Mouse (Mus musculus) heart, embryonic 12.5 days (tissue): ENCODE data around the gene Arhgap44. TPM values are rescaled to one million over a fixed set of nuclear protein-coding genes. Genes with fewer than 3 reads are reported as not detected.
A peak's percentile ranks its signal among the peaks of the same experiment; 100 is the strongest.

Source experiments
- ATAC-seq: fragments of 200-750 bp; cut with Nextera tagmentation; 2 replicates; pipeline ENCODE4 v1.8.0; 2017; ENCODE audit warnings: moderate TSS enrichment, moderate library complexity; ENCODE audit not compliant: insufficient number of reproducible peaks, low FRiP score
- H3K27ac ChIP-seq: fragments of 300-500 bp; sonication (generic); 2 replicates; pipeline ENCODE4 v1.5.1; 2016; ENCODE audit warnings: mild to moderate bottlenecking, moderate library complexity; ENCODE audit not compliant: poor library complexity, severe bottlenecking
- H3K27me3 ChIP-seq: fragments of 300-500 bp; sonication (generic); replicated peaks from 2 replicates; pipeline ENCODE4 v1.6.1; 2016; ENCODE audit warnings: mild to moderate bottlenecking, moderate library complexity
- H3K36me3 ChIP-seq: fragments of 300-500 bp; sonication (generic); 2 replicates; pipeline ENCODE4 v1.6.1; 2016; ENCODE audit warnings: mild to moderate bottlenecking, moderate library complexity
- H3K4me1 ChIP-seq: fragments of 300-500 bp; sonication (generic); replicated peaks from 2 replicates; pipeline ENCODE4 v1.6.1; 2016; ENCODE audit warnings: mild to moderate bottlenecking
- H3K4me2 ChIP-seq: fragments of 300-500 bp; sonication (generic); 2 replicates; pipeline ENCODE4 v1.6.1; 2016; ENCODE audit warnings: mild to moderate bottlenecking, moderate library complexity
- H3K4me3 ChIP-seq: fragments of 300-500 bp; sonication (generic); 2 replicates; pipeline ENCODE4 v1.5.1; 2016; ENCODE audit warnings: mild to moderate bottlenecking
- H3K9ac ChIP-seq: fragments of 300-500 bp; sonication (generic); 2 replicates; pipeline ENCODE4 v1.6.1; 2016; ENCODE audit warnings: mild to moderate bottlenecking, moderate library complexity
- H3K9me3 ChIP-seq: fragments of 300-500 bp; sonication (generic); replicated peaks from 2 replicates; pipeline ENCODE4 v1.6.1; 2016; ENCODE audit warnings: mild to moderate bottlenecking, moderate library complexity
- WGBS: fragments of 180-500 bp; shearing (Covaris S2); methylation state at CpG from one replicate; pipeline ENCODE4 v1.1.7; 2016; 5-methylcytosine and 5-hydroxymethylcytosine counted together
- polyA plus RNA-seq: library from polyadenylated mRNA; unstranded; fragments of >200 nt; fragmentation: Nextera tagmentation; extraction: Ambion mirVana; gene quantifications from 2 replicates; pipeline ENCODE4 v1.2.1, GENCODE M21; 2016

The Arhgap44 gene
- polyA plus RNA-seq, 1 experiment from 2014 or later = 13.3 TPM

- no peak overlapping the region for H3K9ac ChIP-seq
- H3K27ac ChIP-seq = peak overlapping the region; percentile 34; the same call in 1 of the 2 replicates
- 53% methylated on average over 5 of the region's 5 CpGs for WGBS
- no peak overlapping the region for H3K4me3 ChIP-seq
- H3K9me3 ChIP-seq = no peaks in the 10 kb centered on the region
- no peaks in the 10 kb centered on the region for H3K36me3 ChIP-seq
- no peak overlapping the region for H3K4me2 ChIP-seq
- ATAC-seq = peak; percentile 79
- peaks cover 47% of the 10 kb centered on the region for H3K4me1 ChIP-seq
- no peaks in the 10 kb centered on the region for H3K27me3 ChIP-seq
Measured at GRCm38 (mm10) chr11:65107734-65108171, 55.0 kb downstream of the Arhgap44 start.

GRCm38 (mm10) chr11:65107151-65107550, 55.6 kb downstream of the Arhgap44 start:
- Histone ChIP-seq H3K36me3 (no peaks in the 10 kb centered on the region), H3K4me2 (no peak overlapping the region), H3K4me1 (peaks cover 45% of the 10 kb centered on the region), H3K27me3 (no peaks in the 10 kb centered on the region), H3K4me3 (no peak overlapping the region), H3K9me3 (no peaks in the 10 kb centered on the region), H3K27ac (no peak overlapping the region; the same call in 1 of the 2 replicates), H3K9ac (no peak overlapping the region)
- WGBS = 77% methylated on average over 4 of the region's 4 CpGs
- ATAC-seq = no peak

- H3K4me2 ChIP-seq = no peak overlapping the region
- H3K36me3 ChIP-seq = no peaks in the 10 kb centered on the region
- H3K4me1 ChIP-seq = peaks cover 36% of the 10 kb centered on the region
- H3K4me3 ChIP-seq = no peak overlapping the region
- H3K9me3 ChIP-seq = no peaks in the 10 kb centered on the region
- no peak overlapping the region for H3K27ac ChIP-seq
- ATAC-seq = no peak
- WGBS = 80% methylated on average over 3 of the region's 3 CpGs
- no peak overlapping the region for H3K9ac ChIP-seq
- no peaks in the 10 kb centered on the region for H3K27me3 ChIP-seq
Measured at GRCm38 (mm10) chr11:65104076-65104475, 58.7 kb downstream of the Arhgap44 start.

- Histone ChIP-seq H3K27ac (no peak overlapping the region), H3K4me2 (no peak overlapping the region), H3K9me3 (no peaks in the 10 kb centered on the region), H3K27me3 (no peaks in the 10 kb centered on the region), H3K4me1 (peaks cover 22% of the 10 kb centered on the region), H3K4me3 (no peak overlapping the region), H3K36me3 (no peaks in the 10 kb centered on the region), H3K9ac (no peak overlapping the region)
- ATAC-seq = no peak
- 48% methylated on average over 11 of the region's 11 CpGs for WGBS
Measured at GRCm38 (mm10) chr11:65101206-65101605, 61.6 kb downstream of the Arhgap44 start.

GRCm38 (mm10) chr11:65100031-65100430, 62.7 kb downstream of the Arhgap44 start:
- peaks cover 22% of the 10 kb centered on the region for H3K4me1 ChIP-seq
- no peak overlapping the region for H3K4me3 ChIP-seq
- no peak overlapping the region for H3K4me2 ChIP-seq
- no peak for ATAC-seq
- 84% methylated on average over 8 of the region's 8 CpGs for WGBS
- H3K9me3 ChIP-seq = no peaks in the 10 kb centered on the region
- no peaks in the 10 kb centered on the region for H3K27me3 ChIP-seq
- no peak overlapping the region for H3K9ac ChIP-seq
- no peaks in the 10 kb centered on the region for H3K36me3 ChIP-seq
- no peak overlapping the region for H3K27ac ChIP-seq

GRCm38 (mm10) chr11:65097526-65098070, 65.2 kb downstream of the Arhgap44 start:
- 81% methylated on average over 4 of the region's 4 CpGs for WGBS
- H3K4me2 ChIP-seq = no peak overlapping the region
- no peaks in the 10 kb centered on the region for H3K36me3 ChIP-seq
- H3K9ac ChIP-seq = no peak overlapping the region
- no peaks in the 10 kb centered on the region for H3K9me3 ChIP-seq
- H3K4me3 ChIP-seq = no peak overlapping the region
- peaks cover 24% of the 10 kb centered on the region for H3K4me1 ChIP-seq
- H3K27me3 ChIP-seq = no peaks in the 10 kb centered on the region
- ATAC-seq = no peak
- H3K27ac ChIP-seq = no peak overlapping the region

GRCm38 (mm10) chr11:65096866-65097265, 65.9 kb downstream of the Arhgap44 start:
- H3K4me3 ChIP-seq = no peak overlapping the region
- H3K9me3 ChIP-seq = no peaks in the 10 kb centered on the region
- H3K27me3 ChIP-seq = no peaks in the 10 kb centered on the region
- peaks cover 24% of the 10 kb centered on the region for H3K4me1 ChIP-seq
- no peaks in the 10 kb centered on the region for H3K36me3 ChIP-seq
- H3K9ac ChIP-seq = no peak overlapping the region
- 86% methylated on average over 5 of the region's 5 CpGs for WGBS
- H3K27ac ChIP-seq = no peak overlapping the region
- ATAC-seq = no peak
- H3K4me2 ChIP-seq = no peak overlapping the region

- Histone ChIP-seq H3K36me3 (peaks cover 6% of the 10 kb centered on the region; the same call in 1 of the 2 replicates), H3K4me3 (no peak overlapping the region), H3K4me1 (peaks cover 26% of the 10 kb centered on the region), H3K4me2 (no peak overlapping the region), H3K9ac (no peak overlapping the region), H3K27me3 (no peaks in the 10 kb centered on the region), H3K9me3 (peaks cover 4% of the 10 kb centered on the region; the same call in 1 of the 2 replicates), H3K27ac (peak overlapping the region; percentile 1; the same call in 1 of the 2 replicates)
- 62% methylated on average over 8 of the region's 8 CpGs for WGBS
- no peak for ATAC-seq
Measured at GRCm38 (mm10) chr11:65092851-65093250, 69.9 kb downstream of the Arhgap44 start.

GRCm38 (mm10) chr11:65090386-65090785, 72.4 kb downstream of the Arhgap44 start:
- H3K9ac ChIP-seq = no peak overlapping the region
- peaks cover 26% of the 10 kb centered on the region for H3K4me1 ChIP-seq
- H3K27me3 ChIP-seq = no peaks in the 10 kb centered on the region
- H3K4me2 ChIP-seq = no peak overlapping the region
- H3K4me3 ChIP-seq = no peak overlapping the region
- ATAC-seq = no peak
- H3K36me3 ChIP-seq = peaks cover 6% of the 10 kb centered on the region; the same call in 1 of the 2 replicates
- no peak overlapping the region for H3K27ac ChIP-seq
- H3K9me3 ChIP-seq = peaks cover 4% of the 10 kb centered on the region; the same call in 1 of the 2 replicates
- 86% methylated on average over 6 of the region's 6 CpGs for WGBS

- ATAC-seq = no peak
- peaks cover 26% of the 10 kb centered on the region for H3K4me1 ChIP-seq
- H3K27ac ChIP-seq = no peak overlapping the region
- 69% methylated on average over 3 of the region's 3 CpGs for WGBS
- H3K27me3 ChIP-seq = no peaks in the 10 kb centered on the region
- no peak overlapping the region for H3K9ac ChIP-seq
- H3K4me2 ChIP-seq = no peak overlapping the region
- no peak overlapping the region for H3K4me3 ChIP-seq
- H3K9me3 ChIP-seq = peaks cover 4% of the 10 kb centered on the region; the same call in 1 of the 2 replicates
- peaks cover 6% of the 10 kb centered on the region; the same call in 1 of the 2 replicates for H3K36me3 ChIP-seq
Measured at GRCm38 (mm10) chr11:65089982-65090381, 72.8 kb downstream of the Arhgap44 start.

GRCm38 (mm10) chr11:65089282-65089681, 73.5 kb downstream of the Arhgap44 start:
- Histone ChIP-seq H3K27me3 (no peaks in the 10 kb centered on the region), H3K9ac (no peak overlapping the region), H3K9me3 (peaks cover 4% of the 10 kb centered on the region; the same call in 1 of the 2 replicates), H3K4me2 (no peak overlapping the region), H3K27ac (no peak overlapping the region), H3K4me1 (peaks cover 26% of the 10 kb centered on the region), H3K4me3 (no peak overlapping the region), H3K36me3 (peaks cover 6% of the 10 kb centered on the region; the same call in 1 of the 2 replicates)
- 70% methylated on average over 6 of the region's 6 CpGs for WGBS
- ATAC-seq = no peak
